Mouse (Mus musculus): ENCODE results near the gene Spon1. TPM values are rescaled to one million over a fixed set of nuclear protein-coding genes. Genes with fewer than 3 reads are reported as not detected.

The Spon1 gene
- polyA plus RNA-seq, 1 experiment from 2014 or later: 64.3 TPM

DNA sequence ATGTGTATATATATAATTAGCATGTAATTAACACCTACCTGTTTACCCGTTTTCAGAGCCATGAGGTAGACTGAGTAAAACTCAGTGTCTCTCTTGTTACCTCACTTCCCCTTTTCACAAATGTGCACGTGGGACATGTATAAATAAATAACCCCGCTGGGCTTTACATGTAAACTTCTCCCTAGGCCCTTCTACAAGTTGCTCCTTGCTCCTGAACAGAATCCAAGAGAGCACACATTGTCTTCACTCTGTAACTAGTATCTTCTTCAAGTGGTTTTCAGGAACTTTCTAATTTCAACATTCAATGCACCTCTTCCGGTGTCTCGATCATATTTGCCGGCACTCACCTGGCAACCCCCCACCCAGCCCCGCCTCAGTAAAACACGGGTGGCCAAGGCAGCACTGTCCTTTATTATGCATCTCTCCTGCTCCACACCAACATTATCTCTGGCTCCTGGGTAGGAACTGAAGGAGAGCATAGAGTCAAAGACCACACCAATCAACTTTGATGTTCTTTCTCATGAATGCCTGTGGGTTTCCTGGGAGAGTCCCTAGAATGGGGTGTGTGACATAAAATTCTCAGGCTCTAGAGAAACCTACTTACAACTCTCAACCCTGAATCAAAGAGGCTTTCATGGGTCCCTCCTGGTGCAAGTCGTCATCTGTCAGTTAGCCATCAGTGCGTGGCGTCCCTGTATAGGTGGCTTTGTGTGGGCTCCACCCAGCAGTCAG is 304.1 kb downstream of the Spon1 start:
- Histone ChIP-seq H3K27ac (ENCODE audit: low read depth, low read length) (no peak overlapping the region), H3K27me3 (replicated peaks; ENCODE audit: control insufficient read depth, insufficient read depth, low read length) (no peaks in the 10 kb centered on the region), H3K4me3 (ENCODE audit: low read length) (no peak overlapping the region), H3K36me3 (ENCODE audit: control insufficient read depth, insufficient read depth, low read length) (no peaks in the 10 kb centered on the region), H3K4me2 (ENCODE audit: low read length) (no peak overlapping the region), H3K9me3 (ENCODE audit: control insufficient read depth, low read length) (no peaks in the 10 kb centered on the region), H3K4me1 (ENCODE audit: control insufficient read depth, insufficient read depth, low read depth, low read length) (peaks cover 8% of the 10 kb centered on the region; the same call in 1 of the 2 replicates), H3K9ac (ENCODE audit: low read depth, low read length) (no peak overlapping the region)
- 86% methylated on average over 11 of the region's 11 CpGs for WGBS
- no peak for ATAC-seq

DNA sequence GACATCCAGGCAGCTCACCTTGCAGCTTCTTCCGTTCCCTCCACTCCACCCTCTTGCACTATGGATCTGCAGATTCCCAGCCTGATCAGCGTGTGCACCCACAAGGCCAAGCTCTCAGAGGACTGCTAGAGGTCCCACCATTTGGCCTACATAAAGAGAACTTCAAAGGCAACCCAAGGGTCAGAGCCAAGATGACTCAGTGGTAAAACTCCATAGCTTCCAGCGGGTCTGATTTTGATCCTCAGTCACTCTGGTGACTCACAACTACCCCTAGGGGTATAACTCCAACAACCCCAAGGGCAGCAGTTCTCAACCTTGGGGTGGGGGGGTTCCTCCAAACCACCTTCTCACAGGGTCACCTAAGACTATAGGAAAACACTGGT is 304.7 kb downstream of the Spon1 start:
- H3K27ac ChIP-seq (ENCODE audit: low read depth, low read length): no peak overlapping the region
- no peak overlapping the region for H3K4me3 ChIP-seq (ENCODE audit: low read length)
- no peaks in the 10 kb centered on the region for H3K36me3 ChIP-seq (ENCODE audit: control insufficient read depth, insufficient read depth, low read length)
- 86% methylated on average over 3 of the region's 3 CpGs for WGBS
- peaks cover 8% of the 10 kb centered on the region; the same call in 1 of the 2 replicates for H3K4me1 ChIP-seq (ENCODE audit: control insufficient read depth, insufficient read depth, low read depth, low read length)
- H3K27me3 ChIP-seq (replicated peaks; ENCODE audit: control insufficient read depth, insufficient read depth, low read length): no peaks in the 10 kb centered on the region
- H3K9me3 ChIP-seq (ENCODE audit: control insufficient read depth, low read length): no peaks in the 10 kb centered on the region
- no peak overlapping the region for H3K9ac ChIP-seq (ENCODE audit: low read depth, low read length)
- no peak for ATAC-seq
- H3K4me2 ChIP-seq (ENCODE audit: low read length): no peak overlapping the region

DNA sequence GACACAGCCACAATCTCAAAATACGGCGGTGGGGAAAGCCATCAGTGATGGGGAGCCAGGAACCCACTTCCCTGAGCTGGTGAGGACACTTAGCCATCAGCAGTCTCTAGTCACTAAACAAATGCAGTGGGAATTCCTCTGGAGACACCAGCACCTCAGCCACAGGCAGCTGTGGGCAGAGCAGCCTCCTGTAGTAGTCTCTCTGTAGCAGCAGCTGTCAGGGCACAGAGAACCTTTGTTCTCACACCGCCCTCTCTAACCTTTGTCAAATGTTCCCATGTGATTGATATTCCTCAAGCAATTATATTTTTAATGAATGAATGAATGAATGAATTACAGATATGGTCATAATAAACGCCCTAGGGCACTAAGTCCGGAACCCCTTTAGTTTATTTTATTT is 305.6 kb downstream of the Spon1 start:
- Histone ChIP-seq H3K27ac (ENCODE audit: low read depth, low read length) (no peak overlapping the region), H3K27me3 (replicated peaks; ENCODE audit: control insufficient read depth, insufficient read depth, low read length) (no peaks in the 10 kb centered on the region), H3K9me3 (ENCODE audit: control insufficient read depth, low read length) (no peaks in the 10 kb centered on the region), H3K36me3 (ENCODE audit: control insufficient read depth, insufficient read depth, low read length) (no peaks in the 10 kb centered on the region), H3K9ac (ENCODE audit: low read depth, low read length) (no peak overlapping the region), H3K4me3 (ENCODE audit: low read length) (no peak overlapping the region), H3K4me1 (ENCODE audit: control insufficient read depth, insufficient read depth, low read depth, low read length) (peaks cover 6% of the 10 kb centered on the region; the same call in 1 of the 2 replicates), H3K4me2 (ENCODE audit: low read length) (no peak overlapping the region)
- ATAC-seq: no peak
- WGBS: 76% methylated on average over 5 of the region's 5 CpGs

DNA sequence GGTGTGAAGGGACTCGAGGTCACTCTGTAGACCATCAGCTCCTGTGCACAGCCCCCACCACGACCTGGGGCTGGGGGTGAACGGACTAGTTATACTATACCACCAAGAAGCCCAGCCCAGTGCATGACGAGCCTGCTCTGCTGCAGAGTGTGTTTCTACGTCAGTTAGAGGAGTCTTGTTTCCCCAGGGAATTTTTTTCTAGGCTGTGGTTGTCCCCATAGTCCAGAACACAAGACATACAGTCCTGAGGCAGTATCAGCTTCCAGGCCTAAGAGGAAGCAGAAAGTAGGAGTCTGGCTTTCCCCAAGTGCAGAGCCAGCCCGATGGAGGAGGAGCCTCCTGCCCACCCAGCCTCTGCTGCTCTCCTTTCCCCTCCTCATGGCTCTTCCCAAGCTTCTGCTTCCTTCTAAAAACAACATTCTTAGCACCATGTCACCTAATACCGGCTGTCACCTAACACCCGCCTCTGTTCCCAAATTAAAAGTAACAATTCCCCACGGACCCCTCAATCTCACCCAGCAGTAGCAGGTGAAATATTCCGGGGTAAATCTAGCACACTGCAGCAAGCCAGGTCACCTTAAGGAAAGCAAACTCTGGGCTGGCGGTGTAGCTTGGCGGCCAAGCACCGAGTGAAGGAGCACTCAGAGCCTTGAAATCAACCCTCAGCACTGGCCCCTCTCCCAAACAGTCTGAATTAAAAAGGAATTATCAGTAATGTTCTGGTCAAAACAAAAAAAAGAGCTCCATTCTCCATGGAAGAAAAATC is 306.2 kb downstream of the Spon1 start:
- Histone ChIP-seq H3K27ac (ENCODE audit: low read depth, low read length) (0 out of 2 replicates have a peak overlapping the region, but pooled peaks have one; percentile 39), H3K4me1 (ENCODE audit: control insufficient read depth, insufficient read depth, low read depth, low read length) (0 out of 2 replicates have a peak, but pooled peaks cover 6% of the 10 kb centered on the region), H3K27me3 (replicated peaks; ENCODE audit: control insufficient read depth, insufficient read depth, low read length) (no peaks in the 10 kb centered on the region), H3K4me3 (ENCODE audit: low read length) (no peak overlapping the region), H3K36me3 (ENCODE audit: control insufficient read depth, insufficient read depth, low read length) (no peaks in the 10 kb centered on the region), H3K9ac (ENCODE audit: low read depth, low read length) (no peak overlapping the region; the same call in 1 of the 2 replicates), H3K9me3 (ENCODE audit: control insufficient read depth, low read length) (no peaks in the 10 kb centered on the region), H3K4me2 (ENCODE audit: low read length) (no peak overlapping the region)
- 43% methylated on average over 13 of the region's 13 CpGs for WGBS
- peak; percentile 43; the same call in 1 of the 2 replicates for ATAC-seq

DNA sequence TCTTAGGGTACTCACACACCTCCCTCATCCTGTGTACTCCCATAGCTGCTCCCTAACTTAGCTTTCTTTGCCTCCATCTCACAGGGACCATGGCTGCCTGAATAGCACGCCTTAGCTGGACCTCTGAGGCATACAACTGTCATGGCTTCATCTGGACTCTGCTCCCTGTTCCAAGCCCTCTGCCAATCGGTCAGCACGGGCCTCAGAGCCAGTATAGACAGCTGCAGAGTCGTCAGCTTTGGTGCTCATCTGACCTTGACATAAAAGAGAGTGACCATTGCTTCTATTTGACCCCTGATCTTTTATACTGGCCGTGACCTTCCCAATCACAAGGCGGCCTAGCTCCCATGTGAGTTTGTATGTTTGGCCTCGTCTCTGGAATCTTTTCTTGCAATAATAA is 308.3 kb downstream of the Spon1 start:
- H3K9ac ChIP-seq (ENCODE audit: low read depth, low read length): no peak overlapping the region
- H3K9me3 ChIP-seq (ENCODE audit: control insufficient read depth, low read length): no peaks in the 10 kb centered on the region
- 51% methylated on average over 7 of the region's 7 CpGs for WGBS
- ATAC-seq: no peak
- H3K4me2 ChIP-seq (ENCODE audit: low read length): no peak overlapping the region
- H3K27me3 ChIP-seq (replicated peaks; ENCODE audit: control insufficient read depth, insufficient read depth, low read length): no peaks in the 10 kb centered on the region
- no peak overlapping the region for H3K27ac ChIP-seq (ENCODE audit: low read depth, low read length)
- H3K4me3 ChIP-seq (ENCODE audit: low read length): no peak overlapping the region
- 0 out of 2 replicates have a peak, but pooled peaks cover 6% of the 10 kb centered on the region for H3K4me1 ChIP-seq (ENCODE audit: control insufficient read depth, insufficient read depth, low read depth, low read length)
- H3K36me3 ChIP-seq (ENCODE audit: control insufficient read depth, insufficient read depth, low read length): no peaks in the 10 kb centered on the region

DNA sequence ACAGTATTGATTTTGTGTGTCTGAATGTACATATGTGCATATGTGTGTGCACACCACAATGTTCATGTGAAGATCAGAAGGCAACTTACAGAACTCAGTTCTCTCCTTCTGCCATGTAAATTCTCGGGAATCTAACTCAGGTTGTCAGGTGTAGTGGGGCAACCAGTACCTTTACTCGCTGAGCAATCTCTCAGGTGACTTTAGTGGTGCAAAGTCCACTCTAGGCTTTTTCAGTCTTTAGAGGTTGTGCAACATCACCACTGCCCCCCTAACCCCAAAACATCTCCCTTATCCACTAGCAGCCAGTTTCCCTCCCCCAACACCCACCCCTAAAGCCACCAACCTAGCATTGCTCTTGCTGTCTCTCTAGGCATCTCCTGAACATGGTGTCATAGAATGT is 308.8 kb downstream of the Spon1 start:
- Histone ChIP-seq H3K4me3 (ENCODE audit: low read length) (no peak overlapping the region), H3K27ac (ENCODE audit: low read depth, low read length) (no peak overlapping the region), H3K27me3 (replicated peaks; ENCODE audit: control insufficient read depth, insufficient read depth, low read length) (no peaks in the 10 kb centered on the region), H3K9me3 (ENCODE audit: control insufficient read depth, low read length) (no peaks in the 10 kb centered on the region), H3K4me2 (ENCODE audit: low read length) (no peak overlapping the region), H3K36me3 (ENCODE audit: control insufficient read depth, insufficient read depth, low read length) (no peaks in the 10 kb centered on the region), H3K4me1 (ENCODE audit: control insufficient read depth, insufficient read depth, low read depth, low read length) (0 out of 2 replicates have a peak, but pooled peaks cover 6% of the 10 kb centered on the region), H3K9ac (ENCODE audit: low read depth, low read length) (no peak overlapping the region)
- no peak for ATAC-seq
- 90% methylated on average over 2 of the region's 2 CpGs for WGBS

DNA sequence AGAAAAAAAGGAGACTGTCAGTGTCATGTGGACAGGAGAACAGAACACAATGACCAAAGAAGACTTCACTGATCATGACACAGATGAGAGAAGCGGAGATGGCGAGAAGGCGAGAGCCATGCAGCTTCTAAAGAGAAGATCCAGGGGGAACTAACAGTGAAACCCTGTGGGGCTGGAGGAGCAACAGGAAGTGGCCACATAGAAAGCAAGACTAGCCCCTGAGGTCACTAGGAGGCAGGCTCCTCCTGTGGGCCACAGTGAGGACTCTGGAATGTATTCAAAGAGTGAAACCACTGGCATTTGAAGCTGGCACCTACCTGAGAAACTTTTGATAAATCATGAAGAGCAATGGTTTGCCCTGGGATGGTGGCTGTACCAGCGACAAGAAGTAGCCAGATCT is 313.5 kb downstream of the Spon1 start:
- Histone ChIP-seq H3K4me2 (ENCODE audit: low read length) (no peak overlapping the region), H3K9ac (ENCODE audit: low read depth, low read length) (no peak overlapping the region), H3K27me3 (replicated peaks; ENCODE audit: control insufficient read depth, insufficient read depth, low read length) (no peaks in the 10 kb centered on the region), H3K9me3 (ENCODE audit: control insufficient read depth, low read length) (no peaks in the 10 kb centered on the region), H3K36me3 (ENCODE audit: control insufficient read depth, insufficient read depth, low read length) (no peaks in the 10 kb centered on the region), H3K4me3 (ENCODE audit: low read length) (no peak overlapping the region), H3K4me1 (ENCODE audit: control insufficient read depth, insufficient read depth, low read depth, low read length) (no peaks in the 10 kb centered on the region), H3K27ac (ENCODE audit: low read depth, low read length) (no peak overlapping the region)
- no peak for ATAC-seq
- WGBS: 91% methylated on average over 4 of the region's 4 CpGs

DNA sequence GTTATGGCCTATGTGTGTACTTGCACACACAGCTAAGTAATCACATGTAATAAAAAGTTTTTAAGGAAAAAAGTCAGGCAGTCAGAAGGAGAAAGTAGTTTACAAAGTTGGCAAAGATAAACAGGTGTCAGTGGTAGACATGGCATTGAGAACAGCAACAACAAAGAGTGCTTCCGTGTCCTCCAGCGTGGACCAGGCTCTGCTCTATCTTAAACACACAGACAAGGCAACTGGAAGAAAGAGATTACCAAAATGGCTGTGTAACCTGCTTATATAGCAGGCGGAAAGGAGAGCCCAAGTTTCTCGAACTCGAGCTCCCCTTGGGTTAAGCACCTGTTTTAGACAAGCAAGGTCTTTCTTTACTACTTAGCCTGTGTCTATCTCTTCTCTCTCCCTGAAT is 314.5 kb downstream of the Spon1 start:
- no peak for ATAC-seq
- H3K9me3 ChIP-seq (ENCODE audit: control insufficient read depth, low read length): no peaks in the 10 kb centered on the region

DNA sequence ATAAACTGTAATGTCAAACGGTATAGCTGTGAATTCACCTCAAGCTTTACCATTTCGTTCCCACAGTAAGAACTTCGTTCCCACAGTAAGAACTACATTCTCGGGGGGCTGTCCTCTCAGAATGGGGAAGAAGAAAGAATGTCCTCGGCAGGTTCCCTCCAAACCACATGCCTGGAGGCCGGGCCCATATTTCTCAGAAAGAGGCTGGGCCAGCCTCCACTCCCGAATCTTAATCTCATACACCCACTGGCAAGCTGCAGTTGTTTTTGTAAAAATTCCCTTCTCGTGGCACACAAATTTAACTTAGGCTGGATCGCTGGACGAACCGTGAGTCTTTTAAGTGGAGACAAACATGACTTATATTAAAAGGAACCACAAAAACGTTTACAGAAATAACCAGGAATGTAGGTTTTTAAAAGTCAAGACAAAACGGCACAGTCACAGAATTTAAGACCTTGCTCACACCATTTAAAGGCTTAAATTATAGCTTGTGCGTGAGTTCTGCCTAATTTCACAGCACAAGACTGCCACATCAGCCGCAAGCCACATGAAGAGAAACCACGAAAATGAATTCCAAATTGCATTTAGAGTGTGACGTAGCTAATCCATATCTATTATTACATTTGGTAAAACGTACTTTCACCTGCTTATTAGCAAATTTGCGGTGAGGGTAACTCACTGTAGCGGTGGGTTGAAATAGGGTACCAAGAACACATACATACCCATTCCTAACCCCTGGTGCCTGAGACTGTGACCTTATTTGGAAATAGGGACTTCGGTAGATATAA is 316.0 kb downstream of the Spon1 start:
- Histone ChIP-seq H3K4me3 (ENCODE audit: low read length) (no peak overlapping the region), H3K36me3 (ENCODE audit: control insufficient read depth, insufficient read depth, low read length) (no peaks in the 10 kb centered on the region), H3K9me3 (ENCODE audit: control insufficient read depth, low read length) (no peaks in the 10 kb centered on the region), H3K4me1 (ENCODE audit: control insufficient read depth, insufficient read depth, low read depth, low read length) (no peaks in the 10 kb centered on the region), H3K4me2 (ENCODE audit: low read length) (no peak overlapping the region), H3K9ac (ENCODE audit: low read depth, low read length) (no peak overlapping the region), H3K27ac (ENCODE audit: low read depth, low read length) (no peak overlapping the region), H3K27me3 (replicated peaks; ENCODE audit: control insufficient read depth, insufficient read depth, low read length) (no peaks in the 10 kb centered on the region)
- ATAC-seq: no peak
- 86% methylated on average over 21 of the region's 21 CpGs for WGBS

More for the DNA sequence above, 314.5 kb downstream of the Spon1 start:
- H3K9ac ChIP-seq (ENCODE audit: low read depth, low read length): no peak overlapping the region
- no peaks in the 10 kb centered on the region for H3K4me1 ChIP-seq (ENCODE audit: control insufficient read depth, insufficient read depth, low read depth, low read length)
- H3K27ac ChIP-seq (ENCODE audit: low read depth, low read length): no peak overlapping the region
- H3K4me2 ChIP-seq (ENCODE audit: low read length): no peak overlapping the region
- no peaks in the 10 kb centered on the region for H3K36me3 ChIP-seq (ENCODE audit: control insufficient read depth, insufficient read depth, low read length)
- H3K4me3 ChIP-seq (ENCODE audit: low read length): no peak overlapping the region
- no peaks in the 10 kb centered on the region for H3K27me3 ChIP-seq (replicated peaks; ENCODE audit: control insufficient read depth, insufficient read depth, low read length)
- 97% methylated on average over 5 of the region's 5 CpGs for WGBS

Data from hindbrain, embryonic 16.5 days (tissue).